Mouse (Mus musculus): ENCODE measurements at regions not wholly inside any gene's neighbourhood (a gene's known extent, or its start where the extent isn't known, plus 50 kb on each side); places are given as distances from the start of the nearest gene placed in this dataset.

DNA sequence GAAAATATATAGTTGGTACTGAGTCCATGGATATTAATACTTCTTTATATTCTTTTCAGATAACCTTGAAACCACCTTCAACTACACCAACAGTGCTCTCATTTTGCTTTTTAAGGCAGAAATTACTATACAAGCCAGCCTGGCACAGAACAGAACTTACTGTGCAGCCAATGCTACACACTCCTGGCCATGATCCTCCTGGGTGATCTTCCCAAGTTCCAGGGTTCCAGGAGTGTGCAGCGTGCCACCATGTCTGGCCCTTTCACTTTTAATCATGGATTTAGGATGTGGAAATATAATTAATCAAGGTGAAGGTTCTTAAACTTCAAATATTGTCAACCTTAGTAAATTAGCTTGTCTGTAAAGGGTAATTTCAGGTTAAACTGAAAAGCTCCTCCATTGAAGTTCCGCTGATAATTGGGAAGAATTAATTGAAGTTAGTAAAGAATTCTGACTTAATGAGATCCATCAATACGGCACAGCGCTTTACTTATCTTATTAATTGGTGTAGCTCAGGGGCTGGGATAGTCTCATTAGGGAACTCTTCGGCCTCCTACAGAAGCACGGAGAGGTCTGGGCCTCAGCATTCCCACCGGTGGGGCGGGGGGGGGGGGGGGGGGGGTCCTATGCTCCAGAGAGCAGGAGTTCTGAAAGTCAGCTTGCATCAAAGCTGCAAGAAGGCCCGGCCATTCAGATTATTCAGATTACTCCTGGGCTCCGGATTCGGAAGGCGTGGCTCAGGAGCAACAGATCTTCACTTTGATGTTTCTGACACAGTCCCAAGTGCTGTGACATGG is 166.1 kb upstream of the Spats2l start:
- TF ChIP-seq CTCF (IDR thresholded peaks at IDR 0.05) (no peak), EP300 (IDR thresholded peaks at IDR 0.05; ENCODE audit: insufficient read depth, low read depth, low read length) (no peak), POLR2A (IDR thresholded peaks at IDR 0.05; ENCODE audit: insufficient read depth, low read depth, low read length) (no peak)

All from heart, adult 2 months (tissue).